Mouse (Mus musculus) testis, adult 2 months (tissue): ENCODE data around the gene Irf2bpl.

Source experiments
- CTCF ChIP-seq: fragments of 200-500 bp; IDR thresholded peaks from 2 replicates; pipeline ENCODE4 v1.5.1; 2012; ENCODE audit warnings: low read depth, mild to moderate bottlenecking, inconsistent platforms, low read length, moderate library complexity; ENCODE audit not compliant: control insufficient read depth, insufficient read depth, insufficient replicate concordance
- POLR2A ChIP-seq: fragments of 200-500 bp; IDR thresholded peaks from 2 replicates; pipeline ENCODE4 v1.6.1; 2012; ENCODE audit warnings: low read depth, mild to moderate bottlenecking, inconsistent platforms, low read length, moderate library complexity; ENCODE audit not compliant: control insufficient read depth

GRCm38 (mm10) chr12:86835899-86836298 lies 48.7 kb downstream of the Irf2bpl start:
- no peak for TF ChIP-seq CTCF
- no peak for TF ChIP-seq POLR2A
